Mouse (Mus musculus): Measurements from ENCODE around the gene Zcchc2. TPM values are rescaled to one million over a fixed set of nuclear protein-coding genes. Genes with fewer than 3 reads are reported as not detected.

The Zcchc2 gene
- polyA plus RNA-seq, 1 experiment from 2014 or later, result 2.4 TPM

GRCm38 (mm10) chr1:106058355-106058754, 68.1 kb downstream of the Zcchc2 start:
- H3K4me1 ChIP-seq, result peaks cover 2% of the 10 kb centered on the region; the same call in 1 of the 2 replicates
- H3K4me3 ChIP-seq, result no peak overlapping the region
- H3K9me3 ChIP-seq, result no peaks in the 10 kb centered on the region
- H3K27ac ChIP-seq, result no peak overlapping the region
- H3K27me3 ChIP-seq (ENCODE audit: insufficient read depth, poor library complexity, severe bottlenecking), result no peaks in the 10 kb centered on the region
- DNase-seq (ENCODE audit: low spot score), result peak; percentile 28
- WGBS, result 52% methylated on average over 5 of the region's 5 CpGs
- no peaks in the 10 kb centered on the region for H3K36me3 ChIP-seq

- 73% methylated on average over 4 of the region's 4 CpGs for WGBS
- Histone ChIP-seq H3K4me3 (no peak overlapping the region), H3K4me1 (peaks cover 15% of the 10 kb centered on the region), H3K27ac (no peak overlapping the region), H3K36me3 (no peaks in the 10 kb centered on the region), H3K27me3 (ENCODE audit: insufficient read depth, poor library complexity, severe bottlenecking) (no peaks in the 10 kb centered on the region), H3K9me3 (no peaks in the 10 kb centered on the region)
- peak; percentile 66 for DNase-seq (ENCODE audit: low spot score)
Observed at GRCm38 (mm10) chr1:106059516-106060277, 69.5 kb downstream of the Zcchc2 start.

DNA sequence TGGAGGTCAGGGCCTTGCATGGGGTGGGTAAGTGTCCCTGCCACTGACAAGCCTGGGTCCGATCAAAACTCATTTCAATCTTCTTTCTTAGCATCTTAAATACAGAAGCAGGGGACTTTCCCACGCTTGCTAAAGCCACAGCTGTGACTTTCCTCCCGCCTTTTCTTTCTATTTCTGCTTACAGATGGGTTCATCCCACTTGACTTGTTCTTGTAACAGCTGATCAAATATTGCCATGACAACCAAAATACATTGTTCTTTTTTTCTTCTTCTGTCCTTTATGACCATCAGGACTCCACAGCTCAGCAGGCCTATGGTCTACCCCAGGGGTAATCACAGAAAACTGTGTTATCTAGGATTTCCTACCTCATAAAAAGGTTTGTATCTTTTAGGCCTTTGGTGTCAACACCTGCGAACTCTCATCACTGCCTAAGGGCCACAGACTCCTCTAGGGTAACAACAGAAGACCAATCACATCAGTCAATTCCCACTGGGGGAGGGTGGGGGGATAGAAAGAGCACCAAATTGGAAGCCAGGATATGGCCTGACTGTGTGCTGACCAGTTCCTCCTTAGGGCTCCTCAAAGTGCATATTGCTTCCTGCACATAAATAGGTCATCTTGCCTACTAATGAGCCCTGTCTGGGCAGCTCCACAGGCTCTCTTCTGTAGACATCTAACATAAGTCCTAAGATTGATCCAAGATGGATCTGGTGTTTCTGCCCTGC, 71.1 kb downstream of the Zcchc2 start:
- H3K27ac ChIP-seq, result no peak overlapping the region
- no peaks in the 10 kb centered on the region for H3K9me3 ChIP-seq
- peaks cover 17% of the 10 kb centered on the region for H3K4me1 ChIP-seq
- 82% methylated on average over 4 of the region's 4 CpGs for WGBS
- no peak overlapping the region for H3K4me3 ChIP-seq
- no peaks in the 10 kb centered on the region for H3K36me3 ChIP-seq
- DNase-seq (ENCODE audit: low spot score), result peak; percentile 38
- no peaks in the 10 kb centered on the region for H3K27me3 ChIP-seq (ENCODE audit: insufficient read depth, poor library complexity, severe bottlenecking)

DNA sequence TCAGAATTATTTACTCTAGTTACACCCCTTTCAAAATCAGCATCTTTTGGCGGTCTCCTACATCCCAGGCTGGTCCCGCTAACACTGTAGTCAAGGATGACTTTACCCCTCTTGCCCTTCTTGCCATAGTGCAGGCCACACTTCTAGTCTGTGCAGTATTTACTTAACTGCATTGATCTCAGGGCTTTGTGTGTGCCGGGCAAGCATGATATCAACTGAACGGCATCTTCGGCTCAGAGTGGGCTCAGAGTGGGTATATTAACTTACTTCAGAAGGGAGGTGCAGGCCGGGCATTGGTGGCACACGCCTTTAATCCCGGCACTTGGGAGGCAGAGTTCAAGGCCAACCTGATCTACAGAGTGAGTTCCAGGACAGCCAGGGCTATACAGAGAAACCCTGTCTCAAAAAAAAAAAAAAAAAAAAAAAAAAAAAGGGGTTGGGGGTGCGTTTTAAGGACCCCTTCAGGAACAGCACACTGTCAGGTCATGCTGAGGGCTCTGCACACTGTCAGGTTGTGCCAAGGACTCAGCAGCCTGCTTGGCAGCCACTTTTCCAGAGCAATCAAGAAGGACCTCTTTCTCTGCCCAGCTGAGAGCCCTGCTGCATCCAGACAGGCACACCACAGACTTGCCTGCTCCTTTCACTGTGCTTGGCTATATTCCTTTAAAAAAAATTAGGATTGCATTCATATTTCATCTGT, 72.8 kb downstream of the Zcchc2 start:
- H3K27me3 ChIP-seq (ENCODE audit: insufficient read depth, poor library complexity, severe bottlenecking), result no peaks in the 10 kb centered on the region
- peaks cover 17% of the 10 kb centered on the region for H3K4me1 ChIP-seq
- H3K36me3 ChIP-seq, result no peaks in the 10 kb centered on the region
- no peaks in the 10 kb centered on the region for H3K9me3 ChIP-seq
- 91% methylated on average over 9 of the region's 9 CpGs for WGBS
- H3K27ac ChIP-seq, result no peak overlapping the region
- H3K4me3 ChIP-seq, result no peak overlapping the region
- DNase-seq (ENCODE audit: low spot score), result no peak

GRCm38 (mm10) chr1:106063591-106064170, 73.5 kb downstream of the Zcchc2 start:
- DNase-seq (ENCODE audit: low spot score), result peak; percentile 59
- H3K27ac ChIP-seq, result no peak overlapping the region

DNA sequence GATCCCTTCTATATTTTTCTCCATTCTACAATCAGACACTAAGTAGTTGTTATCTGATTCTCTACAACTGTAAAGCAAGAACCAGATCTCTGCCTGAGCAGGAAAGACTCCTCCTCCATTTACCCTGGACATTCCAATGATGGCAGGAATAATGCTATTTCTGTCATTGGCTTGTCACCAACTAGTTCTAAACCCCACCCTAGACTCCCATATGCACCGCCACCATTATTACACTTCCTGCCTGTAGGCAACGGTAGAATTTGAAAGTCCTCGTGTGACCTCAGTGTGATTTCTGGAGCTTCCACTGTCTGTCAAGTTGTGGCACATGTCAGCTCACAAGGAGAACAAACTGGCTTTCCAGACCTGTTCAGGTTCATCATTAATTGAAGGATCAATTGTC, 74.1 kb downstream of the Zcchc2 start:
- Histone ChIP-seq H3K9me3 (no peaks in the 10 kb centered on the region), H3K4me3 (no peak overlapping the region), H3K4me1 (peaks cover 17% of the 10 kb centered on the region), H3K36me3 (no peaks in the 10 kb centered on the region), H3K27me3 (ENCODE audit: insufficient read depth, poor library complexity, severe bottlenecking) (no peaks in the 10 kb centered on the region), H3K27ac (no peak overlapping the region)
- 51% methylated on average over 3 of the region's 3 CpGs for WGBS
- peak; percentile 64 for DNase-seq (ENCODE audit: low spot score)

More at GRCm38 (mm10) chr1:106063591-106064170, 73.5 kb downstream of the Zcchc2 start:
- peaks cover 17% of the 10 kb centered on the region for H3K4me1 ChIP-seq
- no peaks in the 10 kb centered on the region for H3K9me3 ChIP-seq
- WGBS, result 55% methylated on average over 4 of the region's 4 CpGs
- H3K4me3 ChIP-seq, result no peak overlapping the region
- H3K36me3 ChIP-seq, result no peaks in the 10 kb centered on the region
- H3K27me3 ChIP-seq (ENCODE audit: insufficient read depth, poor library complexity, severe bottlenecking), result no peaks in the 10 kb centered on the region

DNA sequence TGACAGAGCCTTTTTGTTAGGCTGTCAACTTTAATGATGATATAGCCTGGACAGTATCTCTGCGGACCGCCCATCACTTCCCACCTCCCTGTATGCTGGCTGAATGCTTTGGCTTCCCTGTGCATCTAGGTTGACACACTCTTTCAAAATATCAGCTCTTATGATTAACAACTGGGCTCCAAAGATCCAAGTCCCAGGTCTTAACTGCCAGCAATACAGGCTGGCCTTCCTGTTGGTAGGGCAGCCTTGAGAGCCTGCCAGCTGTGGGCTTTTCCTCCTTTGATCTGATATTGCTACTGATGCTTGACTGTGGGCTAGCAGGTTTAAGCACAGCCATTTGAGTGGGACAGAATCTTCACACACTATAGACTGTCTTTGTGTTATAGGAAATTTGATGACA, 74.5 kb downstream of the Zcchc2 start:
- WGBS, result 84% methylated on average over 2 of the region's 2 CpGs
- Histone ChIP-seq H3K36me3 (no peaks in the 10 kb centered on the region), H3K9me3 (no peaks in the 10 kb centered on the region), H3K27me3 (ENCODE audit: insufficient read depth, poor library complexity, severe bottlenecking) (no peaks in the 10 kb centered on the region), H3K4me3 (no peak overlapping the region), H3K4me1 (peaks cover 17% of the 10 kb centered on the region), H3K27ac (no peak overlapping the region)
- no peak for DNase-seq (ENCODE audit: low spot score)

DNA sequence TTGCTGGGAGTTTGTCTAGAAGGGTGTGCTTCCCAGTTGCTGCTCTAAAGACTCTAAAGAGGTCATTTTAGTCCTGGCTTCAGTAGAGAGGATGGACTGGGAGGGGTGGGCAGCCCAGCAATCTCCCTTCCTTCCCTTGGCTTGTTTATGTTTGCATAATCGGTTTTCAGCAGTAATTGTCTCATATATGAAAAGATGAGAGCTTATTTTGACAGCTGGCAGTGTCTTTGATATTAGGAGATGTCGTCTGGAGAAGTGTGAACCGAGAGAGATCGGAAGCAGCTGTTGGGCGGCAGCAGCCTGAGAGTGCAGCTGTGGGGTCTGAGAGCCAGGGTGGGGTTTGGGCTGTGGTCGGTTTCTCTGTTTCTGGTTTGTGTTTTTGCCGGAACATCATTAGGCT, 75.5 kb downstream of the Zcchc2 start:
- Histone ChIP-seq H3K27me3 (ENCODE audit: insufficient read depth, poor library complexity, severe bottlenecking) (no peaks in the 10 kb centered on the region), H3K27ac (no peak overlapping the region), H3K4me3 (no peak overlapping the region), H3K36me3 (no peaks in the 10 kb centered on the region), H3K9me3 (no peaks in the 10 kb centered on the region), H3K4me1 (peaks cover 22% of the 10 kb centered on the region)
- peak; percentile 72 for DNase-seq (ENCODE audit: low spot score)
- WGBS, result 42% methylated on average over 7 of the region's 7 CpGs

- Histone ChIP-seq H3K27ac (no peak overlapping the region), H3K9me3 (no peaks in the 10 kb centered on the region), H3K4me1 (peaks cover 30% of the 10 kb centered on the region), H3K36me3 (no peaks in the 10 kb centered on the region), H3K27me3 (ENCODE audit: insufficient read depth, poor library complexity, severe bottlenecking) (no peaks in the 10 kb centered on the region), H3K4me3 (no peak overlapping the region)
- DNase-seq (ENCODE audit: low spot score), result peak; percentile 71
- WGBS, result 67% methylated on average over 6 of the region's 6 CpGs
Observed at GRCm38 (mm10) chr1:106067306-106067705, 77.1 kb downstream of the Zcchc2 start.

DNA sequence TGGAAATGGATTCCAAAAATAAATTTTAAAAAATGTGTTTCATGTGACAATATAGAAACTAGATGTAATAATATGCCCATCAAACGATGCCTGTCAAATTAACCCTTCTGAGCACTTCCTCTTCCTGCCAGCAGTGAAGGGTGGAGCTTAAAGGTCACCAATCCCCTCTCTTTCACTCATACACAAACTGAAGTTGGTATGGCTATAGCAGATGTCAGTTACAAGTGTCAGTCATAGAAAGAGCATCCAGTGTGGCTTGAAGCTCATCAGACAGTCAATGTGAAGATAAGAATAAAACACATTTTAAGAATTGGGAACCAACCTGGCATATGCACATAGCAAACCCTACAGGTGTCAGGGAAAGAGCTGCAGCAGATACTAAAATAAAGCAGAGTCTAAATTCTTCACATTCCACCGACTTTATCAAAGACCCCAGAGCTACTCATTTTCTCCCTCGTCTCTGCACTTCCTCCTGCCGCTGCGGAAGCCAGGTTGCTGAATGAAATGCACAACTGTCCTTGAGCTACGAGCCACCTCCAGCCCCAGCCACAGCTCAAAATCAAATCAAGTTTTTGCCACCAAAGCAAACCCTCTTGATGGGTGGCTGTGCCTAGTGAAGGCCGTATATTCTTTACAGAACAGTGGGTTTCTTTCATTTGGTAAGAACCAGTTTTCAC, 79.8 kb downstream of the Zcchc2 start:
- H3K9me3 ChIP-seq, result no peaks in the 10 kb centered on the region
- H3K36me3 ChIP-seq, result no peaks in the 10 kb centered on the region
- no peak overlapping the region for H3K4me3 ChIP-seq
- peak; percentile 55 for DNase-seq (ENCODE audit: low spot score)
- peaks cover 16% of the 10 kb centered on the region for H3K4me1 ChIP-seq
- no peak overlapping the region for H3K27ac ChIP-seq
- H3K27me3 ChIP-seq (ENCODE audit: insufficient read depth, poor library complexity, severe bottlenecking), result no peaks in the 10 kb centered on the region
- 44% methylated on average over 7 of the region's 7 CpGs for WGBS

GRCm38 (mm10) chr1:106070814-106071213, 80.6 kb downstream of the Zcchc2 start:
- peaks cover 16% of the 10 kb centered on the region for H3K4me1 ChIP-seq
- 57% methylated on average over 4 of the region's 4 CpGs for WGBS

DNA sequence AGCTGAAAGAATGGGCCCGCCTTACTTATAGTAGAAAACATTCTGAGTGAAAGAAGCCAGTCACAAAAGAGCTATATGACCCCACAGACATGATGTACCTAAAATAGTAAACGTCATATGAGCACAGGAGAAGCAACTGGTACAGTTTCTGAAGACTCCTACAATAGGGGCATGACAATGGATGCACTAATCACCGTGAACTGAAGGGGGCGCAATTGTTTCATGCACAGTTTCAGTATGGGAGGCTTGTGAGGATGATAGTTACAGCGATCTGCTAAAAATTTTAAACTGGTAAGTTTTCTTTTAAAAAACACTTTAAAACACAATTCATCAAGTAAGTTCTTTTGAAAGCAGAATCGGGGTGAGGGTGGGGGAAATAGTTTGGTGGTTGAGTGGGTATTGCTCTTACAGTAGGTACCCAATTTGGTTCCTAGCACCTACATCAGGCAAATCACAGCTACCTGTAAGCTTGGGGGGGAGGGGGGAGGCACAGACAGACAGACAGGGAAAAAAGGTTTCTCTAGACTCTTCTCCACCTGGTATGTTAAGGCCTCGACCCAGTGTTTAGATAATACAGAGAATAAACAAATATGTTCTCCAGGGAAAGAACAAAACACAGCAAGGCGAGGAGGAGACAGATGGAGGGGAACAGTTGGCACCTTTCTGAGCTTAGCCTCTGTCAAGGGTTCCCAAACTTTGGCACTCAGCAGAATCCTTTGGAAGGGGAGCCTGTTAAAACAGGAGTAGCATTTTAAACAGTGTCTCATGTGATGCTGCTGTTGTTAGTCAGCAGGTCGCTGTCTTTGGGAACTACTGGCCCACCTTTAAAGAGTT, 81.2 kb downstream of the Zcchc2 start:
- Histone ChIP-seq H3K36me3 (no peaks in the 10 kb centered on the region), H3K27me3 (ENCODE audit: insufficient read depth, poor library complexity, severe bottlenecking) (no peaks in the 10 kb centered on the region), H3K4me1 (peaks cover 16% of the 10 kb centered on the region), H3K9me3 (no peaks in the 10 kb centered on the region), H3K27ac (no peak overlapping the region), H3K4me3 (peak overlapping the region; percentile 40)
- 15% methylated on average over 9 of the region's 9 CpGs for WGBS
- DNase-seq (ENCODE audit: low spot score), result no peak

More at GRCm38 (mm10) chr1:106070814-106071213, 80.6 kb downstream of the Zcchc2 start:
- no peak overlapping the region for H3K27ac ChIP-seq
- no peak for DNase-seq (ENCODE audit: low spot score)
- H3K27me3 ChIP-seq (ENCODE audit: insufficient read depth, poor library complexity, severe bottlenecking), result no peaks in the 10 kb centered on the region
- no peaks in the 10 kb centered on the region for H3K9me3 ChIP-seq
- H3K4me3 ChIP-seq, result no peak overlapping the region
- H3K36me3 ChIP-seq, result no peaks in the 10 kb centered on the region
